Mouse (Mus musculus): Measurements from ENCODE around the gene Capn11.

The Capn11 gene

GRCm38 (mm10) chr17:45596631-45597396 is 62.3 kb downstream of the Capn11 start:
- peak; percentile 78 to 87 for DNase-seq

DNA sequence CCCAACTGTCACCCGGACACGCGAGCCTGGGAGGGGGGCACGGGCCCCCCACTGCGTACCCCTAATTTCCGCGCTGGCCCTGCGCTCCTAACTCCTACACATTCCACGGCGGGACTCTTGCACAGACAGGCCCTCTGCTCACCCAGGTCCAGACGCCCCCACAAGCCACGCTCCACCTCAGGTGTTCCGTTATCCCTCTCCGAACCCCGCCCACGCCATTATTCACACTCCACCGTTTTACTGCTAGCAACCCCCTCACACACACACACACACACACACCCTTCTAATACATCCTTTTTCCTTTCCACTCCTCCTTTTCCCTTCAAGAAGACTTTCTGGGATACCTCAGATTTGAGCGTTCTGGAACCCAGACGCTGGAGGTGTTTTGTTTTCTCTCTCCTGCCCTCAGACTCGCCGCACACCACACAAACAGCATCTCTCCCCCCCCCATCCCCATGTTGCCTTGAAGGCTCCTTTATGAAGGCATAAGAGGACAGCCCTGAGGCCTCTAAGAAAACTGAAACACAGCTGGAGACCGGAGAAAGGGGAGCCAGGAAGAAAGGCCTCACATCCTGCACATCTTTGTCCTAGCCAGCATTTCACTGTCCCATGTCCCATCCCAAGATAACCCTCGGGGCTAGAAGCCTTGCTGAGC is 63.3 kb downstream of the Capn11 start:
- peak in 1 of 2 experiments; percentile 60 for DNase-seq

DNA sequence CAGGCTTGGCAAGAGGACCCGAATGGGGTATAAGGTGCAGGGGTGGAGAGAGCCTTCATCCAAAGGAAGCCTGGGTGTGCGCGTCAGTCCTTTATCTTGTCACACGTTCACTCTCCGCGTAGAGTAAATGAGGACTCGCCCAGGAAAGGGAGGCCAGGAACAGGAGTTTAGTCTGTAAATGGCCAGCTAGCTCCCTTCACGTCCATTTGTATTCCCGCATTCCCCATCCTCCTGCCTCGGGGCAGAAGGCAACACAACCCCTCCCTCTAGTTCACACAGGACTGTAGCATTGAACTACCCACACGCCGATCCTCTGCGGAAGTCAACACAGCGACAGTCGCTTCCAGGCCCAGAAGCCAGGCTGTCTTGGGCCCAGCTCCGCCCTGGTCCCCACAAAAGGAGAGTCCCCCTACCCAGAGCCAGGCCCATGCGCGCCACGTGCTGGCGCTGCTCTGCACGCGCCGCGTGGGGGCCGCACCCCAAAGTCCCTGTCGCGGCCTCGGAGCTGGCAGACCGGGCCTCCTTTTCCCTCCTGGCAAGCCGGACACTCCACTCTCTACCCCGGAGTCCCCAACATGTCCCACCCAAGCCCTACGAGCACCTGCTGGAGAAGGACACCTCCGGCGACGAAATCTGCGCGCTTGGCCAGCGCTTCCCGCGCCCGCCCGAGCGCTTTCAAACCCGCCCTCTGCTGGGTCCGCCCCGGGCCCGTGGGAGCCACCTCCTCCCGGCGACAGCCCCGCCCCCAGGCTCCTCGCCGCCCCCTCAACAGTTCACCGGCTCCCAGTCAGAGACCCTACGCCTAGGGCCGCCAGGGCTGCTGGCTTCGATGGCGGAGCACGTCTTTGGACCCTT is 64.0 kb downstream of the Capn11 start:
- DNase-seq, result peak; percentile 88 to 92

- no peak for DNase-seq
These were observed 64.9 kb downstream of the Capn11 start for GRCm38 (mm10) chr17:45594195-45594594.

DNA sequence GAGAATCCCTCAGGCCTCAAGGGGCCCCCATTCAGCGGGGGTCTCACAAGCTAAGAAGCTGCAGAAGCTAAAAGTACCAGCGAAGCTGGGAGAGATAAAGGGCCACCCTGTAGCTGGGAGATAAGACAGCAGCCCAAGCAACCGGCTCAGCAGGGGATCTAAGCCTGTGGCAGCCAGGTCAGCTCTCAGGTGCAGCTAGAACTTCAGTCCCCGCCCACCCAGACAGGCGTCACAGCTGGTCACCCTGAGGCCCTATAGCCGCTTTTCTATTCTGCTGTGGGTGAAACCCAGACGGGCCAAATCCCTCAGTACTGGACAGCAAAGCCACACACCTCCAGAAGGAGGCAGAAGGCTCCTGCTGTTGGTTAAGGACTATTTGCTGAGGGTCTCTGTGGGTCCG is 65.6 kb downstream of the Capn11 start:
- peak; percentile 49 to 58 for DNase-seq

- peak; percentile 55 to 65 for DNase-seq
These were observed 66.3 kb downstream of the Capn11 start for GRCm38 (mm10) chr17:45592606-45593431.

DNA sequence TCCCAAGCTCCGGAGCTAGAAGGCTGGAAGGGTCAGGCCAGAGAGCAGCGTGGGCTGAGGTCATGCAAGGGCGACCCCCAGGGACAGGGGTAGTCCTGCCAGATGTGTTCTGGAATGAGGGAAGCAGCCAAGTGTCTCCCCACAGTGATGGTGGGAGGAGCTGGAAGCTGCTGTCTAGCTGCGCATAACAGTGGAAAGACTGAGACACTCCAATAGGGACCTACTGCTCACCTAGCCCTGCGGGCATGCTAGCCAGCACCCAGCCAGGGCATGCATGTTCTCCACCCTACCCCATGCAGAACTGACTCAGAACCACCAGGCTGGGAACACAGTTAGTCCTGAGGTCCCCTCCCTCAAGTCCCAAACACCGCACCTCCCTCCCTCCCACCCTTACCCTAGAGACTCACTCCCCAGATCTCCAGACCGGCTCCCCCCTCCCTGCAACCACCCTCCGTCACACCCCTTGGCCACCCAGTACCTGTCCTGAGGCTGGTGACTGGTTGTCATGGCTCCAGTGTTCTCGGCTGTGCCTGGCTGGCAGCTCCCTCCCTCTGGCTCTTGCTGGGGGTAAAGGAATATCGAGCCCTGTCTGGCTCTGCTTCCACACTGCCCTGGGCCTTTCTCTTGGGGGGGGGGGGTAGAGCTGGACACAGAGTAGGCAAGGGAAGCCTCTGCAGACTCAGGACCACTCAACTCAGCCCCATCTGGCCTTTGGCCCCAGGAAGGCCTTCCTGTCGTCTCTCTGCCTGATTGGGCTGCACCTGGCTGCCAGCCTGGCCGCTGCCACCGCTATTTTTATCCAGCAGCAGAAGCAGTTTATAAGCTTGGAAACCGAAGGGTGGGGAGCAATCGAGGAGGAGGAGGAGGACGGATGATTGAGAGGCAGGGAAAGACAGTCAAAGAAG is 67.2 kb downstream of the Capn11 start:
- DNase-seq, result peak; percentile 52 to 62

- DNase-seq, result no peak
These were observed 68.7 kb downstream of the Capn11 start for GRCm38 (mm10) chr17:45590410-45590809.

- no peak for DNase-seq
These were observed 69.3 kb downstream of the Capn11 start for GRCm38 (mm10) chr17:45589844-45590243.

- DNase-seq, result no peak
These were observed 69.9 kb downstream of the Capn11 start for GRCm38 (mm10) chr17:45589236-45589635.

- no peak for DNase-seq
These were observed 70.8 kb downstream of the Capn11 start for GRCm38 (mm10) chr17:45588370-45588769.

- DNase-seq, result peak in 1 of 2 experiments; percentile 59
These were observed 72.7 kb downstream of the Capn11 start for GRCm38 (mm10) chr17:45586449-45586837.

DNA sequence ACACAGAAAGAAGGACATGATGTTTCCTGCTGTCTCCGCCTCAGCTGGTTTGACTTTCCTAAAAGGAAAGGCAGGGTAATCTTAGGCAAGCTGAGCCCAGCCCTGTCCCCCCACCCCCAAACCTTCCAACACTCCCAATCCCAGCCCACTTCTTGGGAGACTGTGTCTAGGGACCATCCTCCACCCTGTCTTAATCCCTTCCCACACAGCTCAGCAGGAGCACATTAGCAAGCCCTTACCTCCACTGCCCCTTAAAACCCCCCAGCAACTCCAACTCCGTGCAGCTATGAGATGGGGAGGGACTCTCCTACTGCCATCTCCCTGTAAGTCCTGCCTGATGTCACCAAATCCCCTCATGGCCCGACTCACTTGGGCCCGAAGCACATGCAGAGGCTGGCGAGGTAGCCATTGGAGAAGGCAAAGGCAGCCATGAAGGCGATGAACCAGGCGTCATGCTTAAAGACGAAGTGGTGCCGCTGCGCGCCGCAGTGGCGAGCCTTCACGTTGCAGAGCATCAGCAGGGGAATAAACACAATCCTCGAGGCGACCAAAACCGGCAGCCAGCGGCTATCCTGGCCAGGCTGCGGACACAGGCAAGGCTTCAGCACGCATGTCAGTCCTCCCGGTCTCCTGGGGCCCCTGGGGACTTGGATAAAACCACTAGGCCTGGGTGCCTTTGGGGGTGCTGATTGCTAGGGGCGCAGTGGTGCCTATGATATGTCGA is 73.2 kb downstream of the Capn11 start:
- no peak for DNase-seq

- DNase-seq, result peak; percentile 87 to 91
These were observed 74.0 kb downstream of the Capn11 start for GRCm38 (mm10) chr17:45584939-45585678.

- peak; percentile 82 to 89 for DNase-seq
These were observed 74.8 kb downstream of the Capn11 start for GRCm38 (mm10) chr17:45584096-45584896.

GRCm38 (mm10) chr17:45582715-45583355 is 76.3 kb downstream of the Capn11 start:
- no peak for DNase-seq

GRCm38 (mm10) chr17:45582188-45582587 is 76.9 kb downstream of the Capn11 start:
- DNase-seq, result no peak

GRCm38 (mm10) chr17:45581567-45581983 is 77.5 kb downstream of the Capn11 start:
- DNase-seq, result peak; percentile 81 to 87

Measured in kidney, postnatal 4 days (tissue).